Mouse (Mus musculus) kidney, postnatal 0 days (tissue): ENCODE results near the gene Tmem209. TPM values are rescaled to one million over a fixed set of nuclear protein-coding genes. Genes with fewer than 3 reads are reported as not detected.

Experiments
- ATAC-seq: fragments of 200-750 bp; cut with Nextera tagmentation; replicated peaks from 2 replicates; pipeline ENCODE4 v1.8.0; 2017; ENCODE audit warnings: low read depth, moderate number of reproducible peaks, moderate TSS enrichment, moderate library complexity; ENCODE audit not compliant: low FRiP score
- DNase-seq: peaks from one replicate; pipeline ENCODE4 v3.0.0-alpha.2; 2016; ENCODE audit warnings: low spot score
- H3K27ac ChIP-seq: fragments of 300-500 bp; sonication (generic); 2 replicates; pipeline ENCODE4 v1.5.1; 2014; ENCODE audit warnings: mild to moderate bottlenecking
- H3K27me3 ChIP-seq: fragments of 300-500 bp; sonication (generic); 2 replicates; pipeline ENCODE4 v1.6.1; 2014; ENCODE audit warnings: low read length, mixed read lengths; ENCODE audit not compliant: insufficient read depth
- H3K36me3 ChIP-seq: fragments of 300-500 bp; sonication (generic); 2 replicates; pipeline ENCODE4 v1.6.1; 2014; ENCODE audit warnings: low read length, mixed read lengths; ENCODE audit not compliant: insufficient read depth
- H3K4me1 ChIP-seq: fragments of 300-500 bp; sonication (generic); replicated peaks from 2 replicates; pipeline ENCODE4 v1.6.1; 2014; ENCODE audit warnings: antibody characterized with exemption, low read length, mixed read lengths; ENCODE audit not compliant: insufficient read depth
- H3K4me2 ChIP-seq: fragments of 300-500 bp; sonication (generic); 2 replicates; pipeline ENCODE4 v1.6.1; 2014; ENCODE audit warnings: mild to moderate bottlenecking, low read length, moderate library complexity, mixed read lengths
- H3K4me3 ChIP-seq: fragments of 300-500 bp; sonication (generic); replicated peaks from 2 replicates; pipeline ENCODE4 v1.5.1; 2014; ENCODE audit warnings: low read depth, low read length
- H3K9ac ChIP-seq: fragments of 300-500 bp; sonication (generic); 2 replicates; pipeline ENCODE4 v1.6.1; 2014; ENCODE audit warnings: low read depth, low read length
- H3K9me3 ChIP-seq: fragments of 300-500 bp; sonication (generic); replicated peaks from 2 replicates; pipeline ENCODE4 v1.6.1; 2016; ENCODE audit warnings: low read length, inconsistent platforms, mixed read lengths
- CTCF ChIP-seq: IDR thresholded peaks from 2 replicates; pipeline ENCODE4 v1.5.1; 2016; ENCODE audit warnings: antibody characterized with exemption, low read depth, mild to moderate bottlenecking, moderate library complexity
- WGBS: fragments of 180-500 bp; shearing (Covaris S2); extraction: QIAGEN DNeasy Blood & Tissue Kit; methylation state at CpG from one replicate; pipeline ENCODE4 v1.1.7; 2014; 5-methylcytosine and 5-hydroxymethylcytosine counted together
- polyA plus RNA-seq: library from polyadenylated mRNA; unstranded; fragments of >200 nt; fragmentation: Nextera tagmentation; extraction: Ambion mirVana; gene quantifications from 2 replicates; pipeline ENCODE4 v1.2.1, GENCODE M21; 2015

The Tmem209 gene
- polyA plus RNA-seq, 1 experiment from 2014 or later, result 25.9 TPM

GRCm38 (mm10) chr6:30551644-30552580, 42.3 kb upstream of the Tmem209 start:
- Histone ChIP-seq H3K4me2 (peak overlapping the region; percentile 43), H3K27ac (no peak overlapping the region; the same call in 1 of the 2 replicates), H3K36me3 (no peaks in the 10 kb centered on the region), H3K9ac (no peak overlapping the region), H3K4me1 (peaks cover 10% of the 10 kb centered on the region), H3K27me3 (no peaks in the 10 kb centered on the region), H3K4me3 (no peak overlapping the region), H3K9me3 (no peaks in the 10 kb centered on the region)
- DNase-seq (peak; percentile 93), ATAC-seq (peak; percentile 52; the same call in 1 of the 2 replicates)
- 25% methylated on average over 23 of the region's 23 CpGs for WGBS
- peak; percentile 34; the same call in 1 of the 2 replicates for TF ChIP-seq CTCF

GRCm38 (mm10) chr6:30551193-30551515, 41.6 kb upstream of the Tmem209 start:
- DNase-seq (no peak), ATAC-seq (no peak)
- H3K4me2 ChIP-seq, result no peak overlapping the region
- no peak overlapping the region for H3K4me3 ChIP-seq
- H3K36me3 ChIP-seq, result no peaks in the 10 kb centered on the region
- H3K9me3 ChIP-seq, result no peaks in the 10 kb centered on the region
- no peak for TF ChIP-seq CTCF
- no peak overlapping the region for H3K9ac ChIP-seq
- H3K27me3 ChIP-seq, result no peaks in the 10 kb centered on the region
- peaks cover 14% of the 10 kb centered on the region for H3K4me1 ChIP-seq
- H3K27ac ChIP-seq, result no peak overlapping the region

GRCm38 (mm10) chr6:30550496-30551192, 41.1 kb upstream of the Tmem209 start:
- H3K27ac ChIP-seq, result no peak overlapping the region
- H3K4me3 ChIP-seq, result no peak overlapping the region
- no peak for DNase-seq
- no peak overlapping the region for H3K4me2 ChIP-seq
- no peak for TF ChIP-seq CTCF
- no peak overlapping the region for H3K9ac ChIP-seq
- H3K4me1 ChIP-seq, result peaks cover 14% of the 10 kb centered on the region
- H3K9me3 ChIP-seq, result no peaks in the 10 kb centered on the region
- no peak for ATAC-seq
- no peaks in the 10 kb centered on the region for H3K27me3 ChIP-seq
- no peaks in the 10 kb centered on the region for H3K36me3 ChIP-seq
- 78% methylated on average over 7 of the region's 7 CpGs for WGBS

- H3K4me1 ChIP-seq, result peaks cover 16% of the 10 kb centered on the region
- no peaks in the 10 kb centered on the region for H3K27me3 ChIP-seq
- ATAC-seq (no peak), DNase-seq (peak; percentile 80)
- H3K9me3 ChIP-seq, result no peaks in the 10 kb centered on the region
- H3K4me2 ChIP-seq, result peak overlapping the region; percentile 34
- peak overlapping the region; percentile 78 for H3K27ac ChIP-seq
- no peak overlapping the region for H3K4me3 ChIP-seq
- TF ChIP-seq CTCF, result no peak
- H3K9ac ChIP-seq, result peak overlapping the region; percentile 18; the same call in 1 of the 2 replicates
- H3K36me3 ChIP-seq, result no peaks in the 10 kb centered on the region
- 11% methylated on average over 15 of the region's 15 CpGs for WGBS
These were observed 39.7 kb upstream of the Tmem209 start for GRCm38 (mm10) chr6:30549231-30549761.

GRCm38 (mm10) chr6:30547656-30548306, 38.2 kb upstream of the Tmem209 start:
- WGBS, result 33% methylated on average over 9 of the region's 9 CpGs
- H3K4me3 ChIP-seq, result peak overlapping the region; percentile 16; the same call in 1 of the 2 replicates

GRCm38 (mm10) chr6:30547274-30547645, 37.7 kb upstream of the Tmem209 start:
- H3K4me2 ChIP-seq, result peak overlapping the region; percentile 54
- H3K27ac ChIP-seq, result peak overlapping the region; percentile 87
- DNase-seq, result peak; percentile 89
- WGBS, result under 1% methylated on average over 16 of the region's 17 CpGs
- no peaks in the 10 kb centered on the region for H3K9me3 ChIP-seq
- no peak for TF ChIP-seq CTCF
- peak overlapping the region; percentile 28; the same call in 1 of the 2 replicates for H3K9ac ChIP-seq
- ATAC-seq, result no peak
- peaks cover 24% of the 10 kb centered on the region for H3K4me1 ChIP-seq
- H3K4me3 ChIP-seq, result peak overlapping the region; percentile 16; the same call in 1 of the 2 replicates
- no peaks in the 10 kb centered on the region for H3K27me3 ChIP-seq
- no peaks in the 10 kb centered on the region for H3K36me3 ChIP-seq

More at GRCm38 (mm10) chr6:30547656-30548306, 38.2 kb upstream of the Tmem209 start:
- Histone ChIP-seq H3K9me3 (no peaks in the 10 kb centered on the region), H3K27ac (peak overlapping the region; percentile 87), H3K36me3 (no peaks in the 10 kb centered on the region), H3K9ac (no peak overlapping the region), H3K4me2 (peak overlapping the region; percentile 54), H3K4me1 (peaks cover 24% of the 10 kb centered on the region), H3K27me3 (no peaks in the 10 kb centered on the region)
- DNase-seq (no peak), ATAC-seq (no peak)
- TF ChIP-seq CTCF, result no peak
